Mouse (Mus musculus): ENCODE measurements around the gene Card11. TPM values are rescaled to one million over a fixed set of nuclear protein-coding genes. Genes with fewer than 3 reads are reported as not detected.

Gene Card11
- polyA plus RNA-seq, 1 experiment from 2014 or later: 0.09 TPM

DNA sequence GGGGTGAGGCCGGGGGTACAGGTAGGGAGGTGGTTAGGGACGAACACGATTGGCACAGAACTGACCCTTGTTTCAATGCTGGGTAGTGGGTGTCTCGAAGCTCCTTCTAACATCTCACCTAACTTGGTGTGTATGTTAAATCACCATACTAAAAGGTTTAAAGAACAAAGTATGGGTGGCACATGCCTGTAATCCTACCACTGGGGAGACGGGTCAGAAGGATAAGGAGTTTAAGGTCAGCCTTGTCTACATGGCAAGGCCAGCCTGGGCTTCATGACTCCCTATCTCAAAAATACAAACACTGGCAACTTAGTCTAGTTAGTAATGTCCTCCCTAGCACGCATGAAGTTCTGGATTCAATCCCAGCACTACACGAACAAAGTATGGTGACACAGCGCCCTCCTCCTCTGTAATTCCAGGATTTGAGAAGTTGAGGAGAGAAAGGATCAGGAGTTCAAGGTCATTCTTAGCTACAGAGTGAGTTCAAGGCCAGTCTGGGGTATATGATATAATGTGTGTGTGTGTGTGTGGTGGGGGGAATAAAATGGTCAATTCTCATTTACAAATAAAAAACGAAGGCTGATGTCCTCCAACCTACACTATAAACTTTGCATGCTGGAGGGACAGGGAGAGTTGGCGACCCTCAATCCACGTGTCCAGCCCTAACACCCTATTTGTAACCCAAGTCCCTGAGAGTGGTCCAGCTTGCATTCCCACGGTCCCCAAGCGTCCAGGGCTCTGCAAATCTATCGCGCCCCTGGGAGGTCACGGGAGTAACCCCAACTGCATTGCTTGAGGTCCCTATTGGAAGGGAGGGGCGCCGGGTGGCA lies 171.1 kb downstream of the Card11 start:
- Histone ChIP-seq H3K4me2 (peak overlapping the region; percentile 79), H3K27me3 (no peaks in the 10 kb centered on the region), H3K4me3 (peak overlapping the region; percentile 90), H3K9me3 (no peaks in the 10 kb centered on the region), H3K9ac (peak overlapping the region; percentile 89), H3K36me3 (peaks cover 5% of the 10 kb centered on the region; the same call in 1 of the 2 replicates), H3K4me1 (replicated peaks) (peaks cover 47% of the 10 kb centered on the region), H3K27ac (replicated peaks) (peak overlapping the region; percentile 88)
- 35% methylated on average over 18 of the region's 18 CpGs for WGBS
- ATAC-seq (ENCODE audit: low FRiP score, low read depth): no peak

GRCm38 (mm10) chr5:140828363-140828762 lies 172.0 kb downstream of the Card11 start:
- peaks cover 5% of the 10 kb centered on the region; the same call in 1 of the 2 replicates for H3K36me3 ChIP-seq
- no peaks in the 10 kb centered on the region for H3K9me3 ChIP-seq
- ATAC-seq (ENCODE audit: low FRiP score, low read depth): no peak
- peak overlapping the region; percentile 90 for H3K4me3 ChIP-seq
- H3K9ac ChIP-seq: no peak overlapping the region
- H3K27me3 ChIP-seq: no peaks in the 10 kb centered on the region
- peak overlapping the region; percentile 79 for H3K4me2 ChIP-seq
- 67% methylated on average over 2 of the region's 2 CpGs for WGBS
- no peak overlapping the region for H3K27ac ChIP-seq (replicated peaks)
- peaks cover 47% of the 10 kb centered on the region for H3K4me1 ChIP-seq (replicated peaks)

DNA sequence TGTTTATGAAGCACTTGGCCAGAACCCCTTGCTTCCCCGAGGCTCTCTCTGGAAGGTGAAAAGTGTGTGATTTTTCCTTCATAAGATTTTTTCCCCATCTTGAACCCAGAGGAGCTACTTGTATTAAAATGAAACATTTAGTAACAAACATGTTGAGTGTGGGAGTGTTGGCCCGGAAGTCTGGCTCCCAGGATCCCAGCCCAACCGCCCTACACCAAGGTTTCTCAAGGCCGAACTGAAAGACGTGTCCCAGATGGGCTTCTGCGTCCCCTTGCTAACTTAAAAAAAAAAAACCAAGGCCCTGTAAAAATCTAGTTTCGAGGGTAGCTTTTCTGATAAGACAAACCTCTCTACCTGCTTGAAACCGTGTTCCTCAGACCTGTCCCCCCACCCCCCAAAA lies 172.5 kb downstream of the Card11 start:
- Histone ChIP-seq H3K4me3 (peak overlapping the region; percentile 90), H3K27ac (replicated peaks) (no peak overlapping the region), H3K4me1 (replicated peaks) (peaks cover 47% of the 10 kb centered on the region)

GRCm38 (mm10) chr5:140827413-140827812 lies 173.0 kb downstream of the Card11 start:
- ATAC-seq (ENCODE audit: low FRiP score, low read depth): no peak
- WGBS: 55% methylated on average over 2 of the region's 2 CpGs
- H3K9ac ChIP-seq: no peak overlapping the region

More for the DNA sequence above, 172.5 kb downstream of the Card11 start:
- ATAC-seq (ENCODE audit: low FRiP score, low read depth): no peak
- Histone ChIP-seq H3K4me2 (peak overlapping the region; percentile 79), H3K36me3 (peaks cover 5% of the 10 kb centered on the region; the same call in 1 of the 2 replicates), H3K9me3 (no peaks in the 10 kb centered on the region), H3K9ac (no peak overlapping the region), H3K27me3 (no peaks in the 10 kb centered on the region)
- 72% methylated on average over 8 of the region's 8 CpGs for WGBS

DNA sequence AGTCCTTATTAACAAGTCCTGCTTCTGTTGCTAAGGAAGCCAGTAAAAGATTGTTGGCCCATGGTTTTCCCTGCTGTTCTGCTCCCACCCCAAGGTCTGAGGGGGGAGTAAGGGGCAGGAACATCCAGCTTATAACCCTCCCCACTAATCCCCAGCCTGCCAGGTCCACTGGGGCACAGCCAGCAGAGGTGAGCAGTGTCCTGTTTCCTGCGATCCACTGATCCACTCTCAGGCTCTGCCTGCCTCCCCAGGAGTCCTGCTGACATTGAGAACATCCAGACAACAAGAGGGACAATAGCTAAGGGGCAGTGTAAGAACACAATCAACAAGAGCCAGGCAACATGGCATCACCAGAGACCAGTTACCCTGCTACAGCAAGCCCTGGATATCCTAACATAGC lies 173.6 kb downstream of the Card11 start:
- no peaks in the 10 kb centered on the region for H3K9me3 ChIP-seq
- 19% methylated on average over 1 of the region's 1 CpGs for WGBS
- no peak overlapping the region for H3K4me3 ChIP-seq
- H3K4me2 ChIP-seq: peak overlapping the region; percentile 79
- no peak for ATAC-seq (ENCODE audit: low FRiP score, low read depth)
- H3K27me3 ChIP-seq: no peaks in the 10 kb centered on the region
- H3K9ac ChIP-seq: no peak overlapping the region
- peaks cover 47% of the 10 kb centered on the region for H3K4me1 ChIP-seq (replicated peaks)
- H3K27ac ChIP-seq (replicated peaks): no peak overlapping the region
- peaks cover 5% of the 10 kb centered on the region; the same call in 1 of the 2 replicates for H3K36me3 ChIP-seq

More at GRCm38 (mm10) chr5:140827413-140827812, 173.0 kb downstream of the Card11 start:
- H3K36me3 ChIP-seq: peaks cover 5% of the 10 kb centered on the region; the same call in 1 of the 2 replicates
- H3K27me3 ChIP-seq: no peaks in the 10 kb centered on the region
- H3K4me1 ChIP-seq (replicated peaks): peaks cover 47% of the 10 kb centered on the region
- H3K9me3 ChIP-seq: no peaks in the 10 kb centered on the region
- H3K27ac ChIP-seq (replicated peaks): no peak overlapping the region
- H3K4me3 ChIP-seq: no peak overlapping the region
- peak overlapping the region; percentile 79 for H3K4me2 ChIP-seq

DNA sequence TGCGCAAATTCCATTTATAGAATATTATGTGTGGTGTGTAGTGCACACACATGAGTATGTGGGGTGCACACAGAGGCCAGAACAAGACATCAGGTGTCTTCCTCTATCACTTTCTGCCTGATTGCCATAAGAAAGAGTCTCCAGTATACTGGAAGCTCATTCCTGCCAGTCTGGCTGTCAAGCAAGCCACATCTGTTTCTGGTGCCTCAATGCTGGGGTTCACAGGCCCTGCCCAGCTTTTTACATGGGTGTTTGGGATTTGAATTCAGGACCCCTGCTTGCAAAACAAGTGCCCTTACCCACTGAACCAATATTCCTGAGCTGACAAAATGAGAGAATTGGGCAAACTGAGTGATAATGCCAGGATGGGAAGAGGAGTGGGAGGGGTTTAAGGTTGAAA lies 174.3 kb downstream of the Card11 start:
- H3K36me3 ChIP-seq: peaks cover 5% of the 10 kb centered on the region; the same call in 1 of the 2 replicates
- peaks cover 47% of the 10 kb centered on the region for H3K4me1 ChIP-seq (replicated peaks)
- no peaks in the 10 kb centered on the region for H3K9me3 ChIP-seq
- no peak overlapping the region for H3K4me3 ChIP-seq
- no peaks in the 10 kb centered on the region for H3K27me3 ChIP-seq
- H3K9ac ChIP-seq: no peak overlapping the region
- no peak overlapping the region for H3K27ac ChIP-seq (replicated peaks)
- 100% methylated on average over 1 of the region's 1 CpGs for WGBS
- ATAC-seq (ENCODE audit: low FRiP score, low read depth): no peak
- no peak overlapping the region for H3K4me2 ChIP-seq

GRCm38 (mm10) chr5:140824126-140824525 lies 176.3 kb downstream of the Card11 start:
- Histone ChIP-seq H3K4me3 (no peak overlapping the region), H3K4me1 (replicated peaks) (peaks cover 52% of the 10 kb centered on the region), H3K27me3 (no peaks in the 10 kb centered on the region), H3K27ac (replicated peaks) (no peak overlapping the region), H3K9ac (no peak overlapping the region), H3K36me3 (peaks cover 5% of the 10 kb centered on the region; the same call in 1 of the 2 replicates), H3K9me3 (no peaks in the 10 kb centered on the region), H3K4me2 (no peak overlapping the region)
- ATAC-seq (ENCODE audit: low FRiP score, low read depth): no peak
- WGBS: 88% methylated on average over 7 of the region's 7 CpGs

DNA sequence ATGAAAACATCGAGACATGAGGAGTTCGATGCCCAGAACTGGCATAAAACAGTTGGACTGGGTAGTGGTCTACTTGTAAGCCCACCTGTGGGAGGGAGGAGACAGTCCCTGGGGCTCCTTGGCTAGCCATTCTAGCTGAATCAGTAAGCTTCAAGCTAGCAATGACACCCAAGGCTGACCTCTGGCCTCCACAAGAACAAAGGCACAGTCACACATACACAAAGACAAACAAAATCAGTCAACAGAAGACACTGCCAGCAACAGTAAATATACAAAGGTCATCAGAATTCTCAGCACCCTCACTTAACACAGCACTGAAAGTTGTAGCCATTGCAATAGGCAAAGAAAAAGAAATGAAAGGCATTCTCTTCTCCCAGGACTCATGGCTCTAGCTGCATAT lies 177.0 kb downstream of the Card11 start:
- 96% methylated on average over 2 of the region's 2 CpGs for WGBS
- H3K4me2 ChIP-seq: no peak overlapping the region
- peaks cover 5% of the 10 kb centered on the region; the same call in 1 of the 2 replicates for H3K36me3 ChIP-seq
- no peaks in the 10 kb centered on the region for H3K27me3 ChIP-seq
- ATAC-seq (ENCODE audit: low FRiP score, low read depth): no peak
- H3K27ac ChIP-seq (replicated peaks): no peak overlapping the region
- H3K9me3 ChIP-seq: no peaks in the 10 kb centered on the region
- peaks cover 52% of the 10 kb centered on the region for H3K4me1 ChIP-seq (replicated peaks)
- H3K9ac ChIP-seq: no peak overlapping the region
- no peak overlapping the region for H3K4me3 ChIP-seq

Small RNA genes lying within 50 kb of the gene (microRNA-seq; reads per million reads assigned to microRNA genes)
- gene Gm44385: not detected

Other genes with a start within 250 kb of the Card11 start
- 62.0 and 70.0 TPM in 2 replicates for gene Gna12, start 170.2 kb downstream of the Card11 start, polyA plus RNA-seq (2015; fragmentation: Nextera tagmentation; extraction: Ambion mirVana)
- gene Sdk1, start 240.9 kb upstream of the Card11 start, polyA plus RNA-seq (2015; fragmentation: Nextera tagmentation; extraction: Ambion mirVana): 2.3 and 2.5 TPM in 2 replicates